Mouse (Mus musculus) kidney, adult 8-10 months (tissue): ENCODE data around the gene Ercc6.

Experiments used
- DNase-seq, 2 experiments: peaks; one replicate each; pipeline ENCODE4 v3.0.0; 2022

Gene Ercc6

GRCm38 (mm10) chr14:32520400-32520926, 7.1 kb downstream of the Ercc6 start:
- DNase-seq, result peak in 1 of 2 experiments; percentile 24

DNA sequence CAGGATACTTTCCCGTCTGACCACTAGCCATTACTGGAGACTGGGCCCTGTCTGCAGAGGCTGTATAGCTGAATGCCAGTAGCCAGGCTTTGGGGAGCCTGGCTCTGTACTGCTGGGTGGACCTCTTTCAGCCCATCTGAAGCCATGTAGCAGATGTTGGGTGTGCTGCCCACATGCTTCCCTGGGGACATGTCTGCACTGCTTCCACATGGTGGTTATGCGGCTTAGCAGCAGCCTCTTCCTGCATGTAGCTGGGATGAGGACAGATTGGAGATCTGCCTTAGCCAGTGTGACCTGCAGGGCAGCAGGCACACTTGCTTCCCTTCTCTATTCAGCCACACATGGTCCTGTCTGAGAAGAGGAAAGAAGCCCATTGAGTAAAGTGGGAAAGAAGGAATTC, 9.0 kb downstream of the Ercc6 start:
- DNase-seq, result no peak

GRCm38 (mm10) chr14:32524071-32524470, 10.8 kb downstream of the Ercc6 start:
- no peak for DNase-seq

GRCm38 (mm10) chr14:32525996-32526705, 12.8 kb downstream of the Ercc6 start:
- no peak for DNase-seq

DNA sequence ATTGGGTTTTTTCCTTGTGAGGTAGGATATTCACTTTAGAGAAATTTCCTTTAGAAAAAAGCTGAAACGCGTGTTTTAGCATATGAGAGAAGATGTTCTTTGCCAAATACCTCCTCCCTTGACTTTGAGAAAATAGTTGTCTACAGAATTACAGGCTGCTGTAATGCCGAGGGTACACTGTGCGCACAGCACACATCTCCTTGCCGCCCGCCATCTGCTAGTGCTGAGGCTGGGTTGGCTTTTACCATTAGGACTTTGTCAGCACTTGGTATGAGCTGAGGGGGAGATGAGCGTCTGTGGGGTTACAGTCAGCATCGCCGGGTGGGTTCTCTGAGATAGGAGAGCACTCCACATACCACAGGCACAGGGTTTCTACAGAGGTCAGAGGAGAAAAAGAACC, 13.9 kb downstream of the Ercc6 start:
- DNase-seq, result no peak

- no peak for DNase-seq
These were observed 15.7 kb downstream of the Ercc6 start for GRCm38 (mm10) chr14:32529036-32529435.

DNA sequence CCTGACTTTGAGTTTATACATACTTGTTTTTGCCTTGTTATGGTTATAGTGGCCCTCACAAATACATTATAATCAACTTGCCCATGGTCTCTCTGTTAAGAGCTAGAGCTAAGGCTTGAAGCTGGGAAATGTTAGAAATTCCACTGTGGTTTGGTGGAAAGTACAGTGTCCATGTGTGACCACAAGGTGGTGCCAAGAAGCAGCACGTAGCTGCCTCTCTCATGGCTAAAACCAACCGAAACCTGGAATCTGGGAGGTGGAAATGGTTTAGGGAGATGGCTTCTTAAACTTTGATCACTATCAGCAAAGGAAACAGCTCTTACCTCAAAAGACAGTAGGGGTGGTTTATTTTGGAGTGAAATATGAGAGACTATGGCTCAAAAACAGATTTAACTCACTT, 17.6 kb downstream of the Ercc6 start:
- no peak for DNase-seq

- no peak for DNase-seq
These were observed 18.1 kb downstream of the Ercc6 start for GRCm38 (mm10) chr14:32531371-32531770.

- DNase-seq, result no peak
These were observed 19.2 kb downstream of the Ercc6 start for GRCm38 (mm10) chr14:32532381-32533147.

- no peak for DNase-seq
These were observed 19.8 kb downstream of the Ercc6 start for GRCm38 (mm10) chr14:32533148-32533520.

DNA sequence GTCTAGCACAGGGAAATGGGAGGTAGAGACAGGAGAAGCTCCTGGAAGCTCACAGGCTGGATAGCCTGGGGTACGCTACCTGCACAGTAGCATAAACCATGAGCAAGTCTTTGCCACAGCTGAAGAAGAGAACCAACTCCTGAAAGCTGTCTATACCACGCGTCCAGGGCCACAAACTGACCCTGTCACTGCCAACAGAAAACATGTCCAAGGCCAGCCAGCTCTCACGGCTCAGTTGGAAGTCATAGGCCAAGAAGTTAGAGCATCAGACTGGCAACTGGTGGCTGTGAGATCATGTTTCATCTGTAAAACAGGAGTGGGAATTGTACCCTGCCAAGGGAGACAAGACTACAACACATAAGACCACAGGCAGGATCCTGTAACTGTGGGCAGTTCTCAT, 20.3 kb downstream of the Ercc6 start:
- DNase-seq, result no peak

DNA sequence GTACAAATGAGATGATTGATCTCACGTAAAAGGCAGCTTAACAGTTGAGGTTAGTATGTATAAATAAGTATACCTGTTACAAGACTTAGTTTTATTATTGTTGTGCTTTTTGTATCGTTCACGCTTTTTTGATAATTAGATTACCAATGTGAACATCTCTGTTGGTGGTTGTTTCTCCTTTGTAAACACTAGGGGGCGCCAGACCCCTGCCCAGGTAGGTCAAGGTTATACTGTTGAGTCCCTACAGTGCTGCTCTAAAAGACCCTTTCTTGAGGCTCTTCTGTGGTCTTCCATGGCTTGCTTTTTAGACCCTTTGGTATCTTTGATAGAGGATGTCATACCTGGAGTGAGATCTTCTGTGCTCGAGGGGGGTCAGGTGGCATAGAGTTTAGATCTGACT, 20.8 kb downstream of the Ercc6 start:
- DNase-seq, result no peak

- no peak for DNase-seq
These were observed 23.4 kb downstream of the Ercc6 start for GRCm38 (mm10) chr14:32536763-32537162.

DNA sequence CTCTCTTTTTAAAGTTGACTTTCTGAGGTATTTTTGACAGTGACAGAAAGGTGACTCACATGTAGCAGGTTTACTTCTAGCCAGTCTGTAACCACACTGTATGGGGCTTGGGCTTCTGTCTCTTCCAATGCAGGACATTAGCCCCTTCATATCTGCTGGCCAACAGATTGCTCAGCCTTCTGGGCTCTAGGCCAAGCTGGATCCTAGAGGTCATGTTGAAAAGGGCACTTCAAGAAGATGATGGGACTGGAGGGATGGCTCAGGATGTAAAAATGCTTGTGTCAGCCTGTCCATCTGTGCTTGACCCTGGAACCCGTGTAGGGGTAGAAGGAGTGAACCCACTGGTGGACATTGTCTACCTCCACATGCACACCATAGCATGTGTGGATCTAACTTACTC, 24.8 kb downstream of the Ercc6 start:
- DNase-seq, result no peak

GRCm38 (mm10) chr14:32543075-32543474, 29.8 kb downstream of the Ercc6 start:
- DNase-seq, result no peak

DNA sequence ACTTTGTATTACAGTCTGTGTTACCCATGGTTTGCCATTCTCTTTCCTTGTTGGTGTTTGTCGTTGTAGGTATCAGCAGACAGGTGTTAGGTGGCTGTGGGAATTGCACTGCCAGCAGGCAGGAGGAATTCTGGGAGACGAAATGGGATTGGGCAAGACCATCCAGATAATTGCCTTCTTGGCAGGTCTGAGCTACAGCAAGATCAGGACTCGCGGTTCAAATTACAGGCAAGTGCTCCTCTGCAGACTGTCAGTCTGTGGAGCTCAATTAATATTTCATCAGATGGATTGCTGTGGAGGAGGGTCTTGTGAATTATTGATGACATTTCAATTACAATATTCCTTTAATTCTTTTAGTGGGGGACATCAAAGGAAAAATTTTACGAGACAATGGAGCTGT, 33.4 kb downstream of the Ercc6 start:
- DNase-seq, result no peak

GRCm38 (mm10) chr14:32551854-32552253, 38.5 kb downstream of the Ercc6 start:
- DNase-seq, result no peak

DNA sequence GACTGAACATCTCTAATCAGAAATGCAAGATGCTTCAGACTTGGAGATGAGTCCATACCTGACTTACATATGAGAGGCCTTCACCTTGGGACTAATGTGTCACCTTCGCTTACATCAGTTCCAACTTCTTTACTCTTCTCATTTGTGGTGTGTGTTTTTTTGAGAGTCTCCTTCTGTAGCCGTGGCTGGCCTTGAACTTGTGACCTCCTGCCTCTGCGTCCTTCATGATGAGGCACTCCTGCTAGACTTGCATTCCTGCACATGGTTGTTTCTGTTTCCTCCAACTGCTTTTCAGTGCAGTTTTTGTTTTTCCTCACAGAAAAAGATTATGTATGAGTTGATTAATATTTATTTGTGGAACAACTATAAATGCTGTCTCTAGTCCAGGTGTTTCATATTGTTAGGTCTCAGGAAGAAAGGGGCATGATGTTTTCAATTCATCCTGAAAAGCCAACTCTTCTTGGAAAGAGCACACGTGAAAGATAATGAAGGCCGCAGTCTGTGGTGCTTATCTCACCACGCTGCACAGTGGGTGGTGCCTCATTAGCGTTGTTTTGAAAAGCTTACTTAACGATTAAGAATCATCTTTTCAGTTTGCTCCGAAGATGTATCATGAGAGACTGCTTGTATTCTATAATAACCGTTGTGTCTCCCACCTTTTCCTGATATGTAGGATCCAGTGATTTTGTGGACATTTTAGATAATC, 40.0 kb downstream of the Ercc6 start:
- no peak for DNase-seq

GRCm38 (mm10) chr14:32554860-32555526, 41.7 kb downstream of the Ercc6 start:
- no peak for DNase-seq

DNA sequence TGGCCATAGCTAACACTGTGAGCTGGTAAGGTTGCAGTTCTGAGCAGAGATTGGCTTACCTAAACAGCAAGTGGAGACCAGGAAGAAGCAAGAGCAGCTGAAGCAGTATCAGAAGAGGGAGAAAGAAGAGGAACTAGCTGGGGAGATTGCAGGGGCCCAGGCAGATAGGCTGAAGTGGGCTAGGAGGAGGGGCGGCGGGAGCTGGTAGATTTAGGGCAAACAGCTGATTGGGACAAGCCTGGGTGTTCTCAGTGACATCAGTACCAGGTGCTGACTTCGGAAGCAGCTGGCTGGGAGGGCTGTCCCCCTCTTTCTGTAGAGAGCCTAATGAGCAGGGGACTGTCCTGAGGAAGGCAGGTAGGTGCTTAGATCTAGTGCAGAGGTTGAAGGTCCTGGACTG, 48.1 kb downstream of the Ercc6 start:
- DNase-seq, result no peak

- no peak for DNase-seq
These were observed 50.3 kb downstream of the Ercc6 start for GRCm38 (mm10) chr14:32563661-32564060.

GRCm38 (mm10) chr14:32572519-32572918, 59.2 kb downstream of the Ercc6 start:
- DNase-seq, result no peak

DNA sequence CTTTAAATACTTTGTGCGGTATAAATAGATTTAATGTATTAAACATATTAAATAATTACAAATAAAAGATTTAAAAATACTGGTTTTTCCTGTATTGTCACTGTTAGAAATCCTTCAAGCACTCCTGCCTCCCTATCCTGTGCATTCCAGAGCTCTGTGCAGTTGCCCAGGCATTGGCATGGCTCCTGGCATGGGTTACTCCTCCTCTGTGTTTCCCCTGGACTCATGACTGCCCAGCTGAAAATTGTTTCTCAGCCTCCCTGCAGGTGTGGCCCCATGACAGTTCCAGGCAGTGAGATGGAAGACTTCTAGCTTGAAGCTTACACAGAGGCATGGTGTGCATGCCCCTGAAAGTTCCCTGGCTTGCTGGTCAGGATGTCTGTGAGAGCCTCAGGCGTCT, 65.1 kb downstream of the Ercc6 start:
- DNase-seq, result no peak
